Mouse (Mus musculus) heart, postnatal 0 days (tissue): Measurements from ENCODE around the gene Ttc21b.

ENCODE experiments used
- CTCF ChIP-seq: IDR thresholded peaks from 2 replicates; pipeline ENCODE4 v1.5.1; 2016; ENCODE audit warnings: antibody characterized with exemption, control low read depth, low read depth
- EP300 ChIP-seq: IDR thresholded peaks from 2 replicates; pipeline ENCODE4 v1.6.1; 2016; ENCODE audit warnings: antibody characterized with exemption, low read depth

GRCm38 (mm10) chr2:66204218-66204617 lies 52.2 kb downstream of the Ttc21b start:
- no peak for TF ChIP-seq CTCF
- no peak for TF ChIP-seq EP300
